Mouse (Mus musculus): Measurements from ENCODE around the gene Cbx1.
"Not testable (repeated sequence)": the region's sequence is repeated elsewhere in the genome, so short reads cannot be mapped to it uniquely, and the experiment has no call there.

Gene Cbx1

DNA sequence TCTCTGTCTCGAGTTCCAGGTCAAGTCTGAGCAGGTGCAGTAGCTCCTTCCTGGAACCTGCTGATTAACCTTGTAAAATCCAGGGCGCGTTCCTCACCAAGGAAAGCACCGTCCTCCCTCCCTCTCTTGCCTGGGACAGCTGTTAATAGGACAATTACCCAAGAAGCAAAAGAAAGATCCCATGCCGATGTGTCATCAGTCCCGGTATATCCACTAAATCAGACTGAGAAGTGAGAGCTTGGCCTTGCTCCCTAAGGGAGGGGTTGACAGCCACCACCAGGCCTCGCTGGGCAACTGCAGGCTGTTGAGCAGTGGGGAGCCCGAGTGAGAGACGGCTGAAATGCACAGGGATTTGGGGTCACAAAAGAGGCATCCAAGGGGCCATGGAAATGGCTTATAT, 48.4 kb downstream of the Cbx1 start:
- no peak for DNase-seq (ENCODE audit: low spot score in 2 of 2)

- DNase-seq (ENCODE audit: low spot score in 2 of 2), result no peak
These were observed 49.4 kb downstream of the Cbx1 start for GRCm38 (mm10) chr11:96838341-96838740.

- no peak for DNase-seq (ENCODE audit: low spot score in 2 of 2)
These were observed 50.5 kb downstream of the Cbx1 start for GRCm38 (mm10) chr11:96839428-96839827.

- no peak for DNase-seq (ENCODE audit: low spot score in 2 of 2)
These were observed 51.0 kb downstream of the Cbx1 start for GRCm38 (mm10) chr11:96839877-96840276.

GRCm38 (mm10) chr11:96840290-96840689, 51.4 kb downstream of the Cbx1 start:
- DNase-seq (ENCODE audit: low spot score in 2 of 2), result peak; percentile 71 to 72

GRCm38 (mm10) chr11:96843627-96844026, 54.7 kb downstream of the Cbx1 start:
- DNase-seq (ENCODE audit: low spot score in 2 of 2), result no peak

GRCm38 (mm10) chr11:96847240-96847639, 58.3 kb downstream of the Cbx1 start:
- DNase-seq (ENCODE audit: low spot score in 2 of 2), result no peak

DNA sequence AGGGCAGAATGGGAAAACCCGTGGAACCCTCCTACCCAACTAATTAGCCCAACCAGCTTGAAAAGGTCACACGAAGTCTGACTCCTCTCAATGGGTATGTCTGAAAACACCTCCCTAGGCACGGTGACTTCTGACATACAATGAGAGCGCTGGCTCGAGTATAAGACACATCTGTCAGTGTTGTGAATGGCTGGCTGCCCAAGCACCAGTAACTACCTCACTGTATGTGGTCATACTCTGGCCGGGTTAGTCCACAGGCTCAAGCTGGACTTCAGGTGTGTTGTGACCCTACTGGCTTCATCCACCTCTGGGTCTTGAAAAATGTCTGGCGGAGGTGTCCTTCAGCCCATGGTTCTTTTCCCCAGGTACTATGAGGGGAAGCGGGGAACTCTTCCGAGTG, 59.8 kb downstream of the Cbx1 start:
- DNase-seq (ENCODE audit: low spot score in 2 of 2), result no peak

DNA sequence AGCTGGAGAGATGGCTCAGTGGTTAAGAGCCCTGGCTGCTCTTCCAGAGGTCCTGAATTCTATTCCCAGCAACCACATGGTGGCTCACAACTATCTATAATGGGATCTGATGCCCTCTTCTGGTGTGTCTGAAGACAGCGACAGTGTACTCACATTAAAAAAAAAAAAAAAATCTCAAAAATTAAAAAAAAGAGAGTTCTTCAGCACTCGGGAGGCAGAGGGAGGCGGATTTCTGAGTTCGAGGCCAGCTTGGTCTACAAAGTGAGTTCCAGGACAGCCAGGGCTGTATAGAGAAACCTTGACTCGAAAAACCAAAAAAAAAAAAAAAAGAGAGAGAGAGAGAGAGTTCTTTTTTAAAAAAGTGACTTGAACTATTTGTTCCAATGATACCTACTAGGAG, 60.2 kb downstream of the Cbx1 start:
- DNase-seq (ENCODE audit: low spot score in 2 of 2), result not testable (repeated sequence)

DNA sequence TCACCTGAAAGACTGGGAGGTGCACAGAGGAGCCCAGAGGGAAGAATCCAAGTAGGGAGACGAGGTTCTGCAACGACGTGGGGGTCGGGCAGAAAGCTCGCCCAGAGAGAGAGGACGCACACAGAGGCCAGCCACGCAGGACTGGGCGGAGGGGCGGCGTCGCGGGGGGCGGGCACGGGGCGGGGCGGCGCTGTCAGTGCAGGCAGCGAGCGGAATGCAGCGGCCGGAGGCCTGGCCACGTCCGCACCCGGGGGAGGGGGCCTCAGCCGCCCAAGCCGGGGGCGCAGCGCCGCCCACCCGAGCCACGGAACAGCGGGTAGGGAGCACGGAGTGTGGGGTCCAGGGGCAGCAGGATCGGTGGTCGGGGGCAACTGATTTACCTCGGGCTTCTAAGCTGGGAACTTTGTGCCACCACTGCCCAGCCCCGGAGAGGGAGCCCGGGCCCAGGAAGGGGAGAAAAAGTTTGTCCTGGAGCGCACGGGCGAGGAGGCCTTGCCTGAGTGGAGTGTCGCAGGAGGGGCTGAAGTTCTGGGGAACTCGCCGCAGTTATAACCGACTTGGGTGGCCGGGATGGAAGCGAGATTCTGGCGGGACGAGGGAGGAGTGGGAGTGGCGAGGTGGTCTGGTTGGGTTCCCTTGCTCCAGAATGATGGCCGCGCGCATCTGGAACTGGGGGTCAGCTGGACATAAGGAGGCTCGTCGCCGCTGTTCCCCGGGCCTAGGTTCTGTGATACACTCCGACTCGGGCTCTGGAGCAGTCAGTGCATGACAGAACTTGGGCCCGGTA, 60.9 kb downstream of the Cbx1 start, which contains the start of gene Copz2:
Gene Copz2 (plus strand): TSS at position 190 of the 787 bp plus-strand sequence.
- no peak for DNase-seq (ENCODE audit: low spot score in 2 of 2)

GRCm38 (mm10) chr11:96857446-96857845, 68.5 kb downstream of the Cbx1 start:
- DNase-seq (ENCODE audit: low spot score in 2 of 2), result no peak
